Mouse (Mus musculus) midbrain, embryonic 16.5 days (tissue): Measurements from ENCODE around the gene Abtb2. TPM values are rescaled to one million over a fixed set of nuclear protein-coding genes. Genes with fewer than 3 reads are reported as not detected.

ENCODE experiments used
- polyA plus RNA-seq: library from polyadenylated mRNA; unstranded; fragments of >200 nt; fragmentation: Nextera tagmentation; extraction: Ambion mirVana; gene quantifications from 2 replicates; pipeline ENCODE4 v1.2.1, GENCODE M21; 2015

Gene Abtb2
- polyA plus RNA-seq, 1 experiment from 2014 or later: 8.7 TPM

Other genes starting within 250 kb of the Abtb2 start
- not detected in 2 replicates for gene Elf5, start 154.6 kb upstream of the Abtb2 start, polyA plus RNA-seq
- gene Cat, start 81.2 kb upstream of the Abtb2 start, polyA plus RNA-seq: 86.5 and 92.6 TPM in 2 replicates
- 20.0 and 20.2 TPM in 2 replicates for gene Nat10, start 195.0 kb downstream of the Abtb2 start, polyA plus RNA-seq
- 337 and 370 TPM in 2 replicates for gene Caprin1, start 231.3 kb downstream of the Abtb2 start, polyA plus RNA-seq